Mouse (Mus musculus) hindbrain, postnatal 0 days (tissue): ENCODE results near the gene Xbp1. TPM values are rescaled to one million over a fixed set of nuclear protein-coding genes. Genes with fewer than 3 reads are reported as not detected.
A peak's percentile ranks its signal among the peaks of the same experiment; 100 is the strongest.

Source experiments
- ATAC-seq: fragments of 200-750 bp; cut with Nextera tagmentation; 2 replicates; pipeline ENCODE4 v1.8.0; 2017; ENCODE audit warnings: mild to moderate bottlenecking, moderate TSS enrichment, moderate library complexity
- DNase-seq: peaks from one replicate; pipeline ENCODE4 v3.0.0-alpha.2; 2015; ENCODE audit warnings: low spot score
- H3K27ac ChIP-seq: fragments of 300-500 bp; sonication (generic); 2 replicates; pipeline ENCODE4 v1.5.1; 2014; ENCODE audit warnings: mild to moderate bottlenecking
- H3K27me3 ChIP-seq: fragments of 300-500 bp; sonication (generic); 2 replicates; pipeline ENCODE4 v1.6.1; 2014; ENCODE audit warnings: low read length, mixed read lengths; ENCODE audit not compliant: insufficient read depth
- H3K36me3 ChIP-seq: fragments of 300-500 bp; sonication (generic); 2 replicates; pipeline ENCODE4 v1.6.1; 2014; ENCODE audit warnings: low read length, mixed read lengths; ENCODE audit not compliant: insufficient read depth
- H3K4me1 ChIP-seq: fragments of 300-500 bp; sonication (generic); 2 replicates; pipeline ENCODE4 v1.6.1; 2014; ENCODE audit warnings: antibody characterized with exemption, low read length, mixed read lengths; ENCODE audit not compliant: insufficient read depth
- H3K4me2 ChIP-seq: fragments of 300-500 bp; sonication (generic); 2 replicates; pipeline ENCODE4 v1.6.1; 2014; ENCODE audit warnings: low read depth, mild to moderate bottlenecking, low read length, moderate library complexity, mixed read lengths
- H3K4me3 ChIP-seq: fragments of 300-500 bp; sonication (generic); 2 replicates; pipeline ENCODE4 v1.5.1; 2014; ENCODE audit warnings: low read length
- H3K9ac ChIP-seq: fragments of 300-500 bp; sonication (generic); replicated peaks from 2 replicates; pipeline ENCODE4 v1.6.1; 2014; ENCODE audit warnings: mild to moderate bottlenecking, low read length, moderate library complexity, mixed read lengths
- H3K9me3 ChIP-seq: fragments of 300-500 bp; sonication (generic); 2 replicates; pipeline ENCODE4 v1.6.1; 2016; ENCODE audit warnings: low read length, mixed read lengths
- CTCF ChIP-seq: IDR thresholded peaks from 2 replicates; pipeline ENCODE4 v1.5.1; 2016; ENCODE audit warnings: antibody characterized with exemption, control low read depth, low read depth
- WGBS: fragments of 180-500 bp; shearing (Covaris S2); extraction: QIAGEN DNeasy Blood & Tissue Kit; methylation state at CpG from one replicate; pipeline ENCODE4 v1.1.7; 2014; 5-methylcytosine and 5-hydroxymethylcytosine counted together
- polyA plus RNA-seq: library from polyadenylated mRNA; unstranded; fragments of >200 nt; fragmentation: Nextera tagmentation; extraction: Ambion mirVana; gene quantifications from 2 replicates; pipeline ENCODE4 v1.2.1, GENCODE M21; 2015
- total RNA-seq: library from RNA; depleted of rRNA; stranded (reverse); fragments of >200 nt; gene quantifications from 2 replicates; pipeline ENCODE4 v1.2.3, GENCODE M21; 2014

Gene Xbp1
- total and polyA plus RNA-seq, 2 experiments from 2014 or later, result 88.9 to 102 TPM

DNA sequence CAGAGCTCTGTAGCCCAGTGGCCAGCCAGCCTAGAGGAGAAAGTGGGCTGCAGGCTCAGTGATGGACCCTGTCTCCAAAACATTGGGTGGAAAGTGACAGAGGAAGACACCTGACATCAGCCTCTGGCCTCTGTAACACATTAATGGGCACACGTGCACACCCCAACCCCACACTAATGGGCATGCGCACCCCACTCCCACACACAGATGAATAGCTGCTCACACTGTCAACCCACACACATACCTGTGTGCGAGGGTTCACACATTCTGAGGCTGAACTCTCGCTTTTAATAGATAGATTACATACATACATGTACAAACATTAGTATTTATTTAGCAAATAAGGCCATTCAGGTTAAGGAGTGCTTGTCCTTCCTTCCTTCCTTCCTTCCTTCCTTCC lies 6.4 kb upstream of the Xbp1 start:
- Histone ChIP-seq H3K27ac (no peak overlapping the region), H3K4me3 (no peak overlapping the region), H3K27me3 (no peaks in the 10 kb centered on the region), H3K36me3 (no peaks in the 10 kb centered on the region), H3K4me1 (peaks cover 4% of the 10 kb centered on the region; the same call in 1 of the 2 replicates), H3K9ac (no peak overlapping the region), H3K4me2 (no peak overlapping the region), H3K9me3 (no peaks in the 10 kb centered on the region)
- TF ChIP-seq CTCF, result no peak
- no peak for ATAC-seq
- DNase-seq, result no peak
- WGBS, result 85% methylated on average over 4 of the region's 4 CpGs

DNA sequence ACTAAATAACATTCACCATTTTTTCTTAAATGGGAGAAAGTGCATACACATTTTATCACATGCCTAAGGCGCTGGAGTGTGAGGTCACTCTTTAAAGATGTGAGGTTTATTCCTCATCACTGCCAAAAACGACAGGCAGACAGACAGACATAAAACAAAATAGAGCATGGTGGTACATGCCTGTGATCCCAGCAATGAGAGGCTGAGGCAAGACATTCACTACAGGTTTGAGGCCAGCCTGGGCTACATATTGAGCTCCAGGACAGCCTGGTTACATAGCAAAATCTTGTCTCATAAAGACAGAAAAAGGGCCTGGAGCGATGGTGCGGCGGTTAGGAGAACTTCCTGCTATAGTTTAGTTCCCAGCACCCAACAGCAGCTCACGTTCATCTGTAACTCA lies 5.3 kb upstream of the Xbp1 start:
- H3K27ac ChIP-seq, result no peak overlapping the region
- ATAC-seq, result no peak
- no peak overlapping the region for H3K9ac ChIP-seq
- no peaks in the 10 kb centered on the region for H3K4me1 ChIP-seq
- no peaks in the 10 kb centered on the region for H3K27me3 ChIP-seq
- H3K36me3 ChIP-seq, result no peaks in the 10 kb centered on the region
- 84% methylated on average over 6 of the region's 6 CpGs for WGBS
- H3K4me3 ChIP-seq, result no peak overlapping the region
- H3K4me2 ChIP-seq, result no peak overlapping the region
- DNase-seq, result no peak
- TF ChIP-seq CTCF, result no peak
- H3K9me3 ChIP-seq, result no peaks in the 10 kb centered on the region

DNA sequence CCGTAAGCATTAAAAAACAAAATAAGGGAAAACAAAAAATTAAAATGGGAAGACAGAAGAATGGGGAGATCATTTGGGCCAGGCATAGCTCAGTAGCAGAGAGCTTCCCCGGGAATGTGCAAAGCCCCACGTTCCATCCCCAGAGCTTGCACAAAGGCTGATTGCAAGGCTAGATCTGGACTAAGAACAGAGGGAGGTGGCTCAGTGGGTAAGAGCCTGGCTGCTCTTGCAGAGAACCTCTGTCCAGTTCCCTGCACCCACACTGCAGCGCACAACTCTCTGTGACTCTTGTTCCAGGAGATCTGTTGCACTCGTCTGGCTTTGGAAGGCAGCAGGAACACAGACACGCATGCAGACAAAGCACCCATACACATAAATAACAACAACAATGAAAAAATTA lies 4.8 kb upstream of the Xbp1 start:
- no peak overlapping the region for H3K9ac ChIP-seq
- ATAC-seq, result no peak
- H3K4me2 ChIP-seq, result no peak overlapping the region
- WGBS, result 81% methylated on average over 6 of the region's 6 CpGs
- no peak for TF ChIP-seq CTCF
- H3K4me3 ChIP-seq, result no peak overlapping the region
- no peaks in the 10 kb centered on the region for H3K36me3 ChIP-seq
- no peak overlapping the region for H3K27ac ChIP-seq
- H3K9me3 ChIP-seq, result no peaks in the 10 kb centered on the region
- no peaks in the 10 kb centered on the region for H3K4me1 ChIP-seq
- no peak for DNase-seq
- H3K27me3 ChIP-seq, result no peaks in the 10 kb centered on the region

GRCm38 (mm10) chr11:5516151-5516550 lies 4.3 kb upstream of the Xbp1 start:
- H3K9me3 ChIP-seq, result no peaks in the 10 kb centered on the region
- DNase-seq (no peak), ATAC-seq (no peak)
- 78% methylated on average over 7 of the region's 7 CpGs for WGBS
- H3K27ac ChIP-seq, result no peak overlapping the region
- no peak for TF ChIP-seq CTCF
- no peaks in the 10 kb centered on the region for H3K4me1 ChIP-seq
- H3K4me2 ChIP-seq, result no peak overlapping the region
- no peak overlapping the region for H3K4me3 ChIP-seq
- no peaks in the 10 kb centered on the region for H3K27me3 ChIP-seq
- H3K36me3 ChIP-seq, result no peaks in the 10 kb centered on the region
- no peak overlapping the region for H3K9ac ChIP-seq

GRCm38 (mm10) chr11:5516617-5517016 lies 3.8 kb upstream of the Xbp1 start:
- Histone ChIP-seq H3K36me3 (no peaks in the 10 kb centered on the region), H3K27me3 (no peaks in the 10 kb centered on the region), H3K4me2 (no peak overlapping the region), H3K27ac (no peak overlapping the region), H3K4me1 (no peaks in the 10 kb centered on the region), H3K9me3 (no peaks in the 10 kb centered on the region), H3K4me3 (no peak overlapping the region), H3K9ac (no peak overlapping the region)
- TF ChIP-seq CTCF, result no peak
- no peak for DNase-seq
- 90% methylated on average over 14 of the region's 14 CpGs for WGBS
- no peak for ATAC-seq

DNA sequence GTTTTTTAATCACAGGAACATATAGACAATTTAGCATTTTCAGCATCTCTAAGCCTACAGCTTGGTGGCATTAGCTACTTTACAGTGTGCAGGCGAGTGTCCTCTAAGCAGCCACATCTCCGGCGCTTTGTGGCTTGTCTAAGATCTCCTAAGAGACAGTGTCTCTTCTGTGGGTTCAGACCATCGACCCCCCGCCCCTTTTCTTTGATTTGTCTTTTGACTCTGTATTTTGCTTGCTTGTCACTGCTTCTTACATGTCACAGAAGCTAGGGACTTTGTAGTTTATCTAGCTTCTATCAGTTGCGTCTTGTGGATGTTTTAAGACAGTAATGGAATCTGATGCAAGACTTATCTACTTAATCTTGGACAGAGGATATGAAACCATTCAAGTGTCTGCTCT lies 3.1 kb upstream of the Xbp1 start:
- H3K27me3 ChIP-seq, result no peaks in the 10 kb centered on the region
- 86% methylated on average over 6 of the region's 6 CpGs for WGBS

GRCm38 (mm10) chr11:5519681-5520080 lies 778 bp upstream of the Xbp1 start:
- peaks cover 15% of the 10 kb centered on the region for H3K36me3 ChIP-seq
- H3K4me2 ChIP-seq, result no peak overlapping the region
- H3K27me3 ChIP-seq, result no peaks in the 10 kb centered on the region
- no peak overlapping the region for H3K9ac ChIP-seq
- no peak overlapping the region for H3K4me3 ChIP-seq
- no peak for TF ChIP-seq CTCF
- WGBS, result 77% methylated on average over 3 of the region's 3 CpGs
- DNase-seq (no peak), ATAC-seq (no peak)
- peaks cover 6% of the 10 kb centered on the region for H3K4me1 ChIP-seq
- no peak overlapping the region for H3K27ac ChIP-seq
- no peaks in the 10 kb centered on the region for H3K9me3 ChIP-seq

More for the DNA sequence above, 3.1 kb upstream of the Xbp1 start:
- Histone ChIP-seq H3K4me2 (no peak overlapping the region), H3K9ac (no peak overlapping the region), H3K4me1 (peaks cover 4% of the 10 kb centered on the region), H3K36me3 (no peaks in the 10 kb centered on the region), H3K27ac (no peak overlapping the region), H3K9me3 (no peaks in the 10 kb centered on the region), H3K4me3 (no peak overlapping the region)
- DNase-seq (no peak), ATAC-seq (no peak)
- TF ChIP-seq CTCF, result no peak

DNA sequence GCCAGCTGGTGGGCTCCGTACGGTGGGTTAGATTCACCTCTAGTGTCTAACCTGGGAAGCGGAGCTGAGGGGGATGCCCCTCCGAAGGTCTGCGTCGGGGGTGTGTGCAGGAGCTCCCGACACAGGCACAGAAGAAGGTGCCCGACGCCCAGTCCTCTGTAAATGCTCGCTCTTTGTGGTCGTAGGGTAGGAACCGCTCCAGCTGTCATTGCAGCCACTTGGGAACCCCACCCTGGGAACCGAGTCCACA lies 732 bp downstream of the Xbp1 start:
- DNase-seq (no peak), ATAC-seq (peak; percentile 36)
- Histone ChIP-seq H3K27ac (peak overlapping the region; percentile 97), H3K4me3 (peak overlapping the region; percentile 82), H3K27me3 (no peaks in the 10 kb centered on the region), H3K4me2 (peak overlapping the region; percentile 71), H3K9ac (peak overlapping the region; percentile 99), H3K9me3 (no peaks in the 10 kb centered on the region), H3K36me3 (peaks cover 29% of the 10 kb centered on the region), H3K4me1 (peaks cover 6% of the 10 kb centered on the region)
- WGBS, result 0% methylated on average over 13 of the region's 13 CpGs
- no peak for TF ChIP-seq CTCF
